Mouse (Mus musculus) intestine, embryonic 16.5 days (tissue): ENCODE data around the gene Olfr90. TPM values are rescaled to one million over a fixed set of nuclear protein-coding genes. Genes with fewer than 3 reads are reported as not detected.

Experiments
- ATAC-seq: fragments of 200-750 bp; cut with Nextera tagmentation; 2 replicates; pipeline ENCODE4 v1.8.0; 2017; ENCODE audit warnings: moderate TSS enrichment, moderate library complexity
- H3K27ac ChIP-seq: fragments of 300-500 bp; sonication (generic); 2 replicates; pipeline ENCODE4 v1.5.1; 2014; ENCODE audit warnings: mild to moderate bottlenecking, low read length
- H3K27me3 ChIP-seq: fragments of 300-500 bp; sonication (generic); replicated peaks from 2 replicates; pipeline ENCODE4 v1.6.1; 2014; ENCODE audit warnings: low read length, control low read depth, mixed read lengths; ENCODE audit not compliant: control insufficient read depth, insufficient read depth
- H3K36me3 ChIP-seq: fragments of 300-500 bp; sonication (generic); 2 replicates; pipeline ENCODE4 v1.6.1; 2014; ENCODE audit warnings: low read length, control low read depth; ENCODE audit not compliant: control insufficient read depth, insufficient read depth
- H3K4me1 ChIP-seq: fragments of 300-500 bp; sonication (generic); 2 replicates; pipeline ENCODE4 v1.6.1; 2014; ENCODE audit warnings: low read length, control low read depth, mixed read lengths; ENCODE audit not compliant: control insufficient read depth, insufficient read depth
- H3K4me2 ChIP-seq: fragments of 300-500 bp; sonication (generic); 2 replicates; pipeline ENCODE4 v1.6.1; 2014; ENCODE audit warnings: low read depth, low read length, control low read depth
- H3K4me3 ChIP-seq: fragments of 300-500 bp; sonication (generic); 2 replicates; pipeline ENCODE4 v1.5.1; 2014; ENCODE audit warnings: mild to moderate bottlenecking, low read length
- H3K9ac ChIP-seq: fragments of 300-500 bp; sonication (generic); 2 replicates; pipeline ENCODE4 v1.6.1; 2014; ENCODE audit warnings: low read depth, low read length
- H3K9me3 ChIP-seq: fragments of 300-500 bp; sonication (generic); 2 replicates; pipeline ENCODE4 v1.6.1; 2016; ENCODE audit warnings: low read length, control low read depth; ENCODE audit not compliant: control insufficient read depth
- WGBS: fragments of 180-500 bp; shearing (Covaris S2); extraction: QIAGEN DNeasy Blood & Tissue Kit; methylation state at CpG from one replicate; pipeline ENCODE4 v1.1.7; 2014; 5-methylcytosine and 5-hydroxymethylcytosine counted together
- polyA plus RNA-seq: library from polyadenylated mRNA; unstranded; fragments of >200 nt; fragmentation: Nextera tagmentation; extraction: Ambion mirVana; gene quantifications from 2 replicates; pipeline ENCODE4 v1.2.1, GENCODE M21; 2015

Gene Olfr90
- polyA plus RNA-seq, 1 experiment from 2014 or later = not detected

DNA sequence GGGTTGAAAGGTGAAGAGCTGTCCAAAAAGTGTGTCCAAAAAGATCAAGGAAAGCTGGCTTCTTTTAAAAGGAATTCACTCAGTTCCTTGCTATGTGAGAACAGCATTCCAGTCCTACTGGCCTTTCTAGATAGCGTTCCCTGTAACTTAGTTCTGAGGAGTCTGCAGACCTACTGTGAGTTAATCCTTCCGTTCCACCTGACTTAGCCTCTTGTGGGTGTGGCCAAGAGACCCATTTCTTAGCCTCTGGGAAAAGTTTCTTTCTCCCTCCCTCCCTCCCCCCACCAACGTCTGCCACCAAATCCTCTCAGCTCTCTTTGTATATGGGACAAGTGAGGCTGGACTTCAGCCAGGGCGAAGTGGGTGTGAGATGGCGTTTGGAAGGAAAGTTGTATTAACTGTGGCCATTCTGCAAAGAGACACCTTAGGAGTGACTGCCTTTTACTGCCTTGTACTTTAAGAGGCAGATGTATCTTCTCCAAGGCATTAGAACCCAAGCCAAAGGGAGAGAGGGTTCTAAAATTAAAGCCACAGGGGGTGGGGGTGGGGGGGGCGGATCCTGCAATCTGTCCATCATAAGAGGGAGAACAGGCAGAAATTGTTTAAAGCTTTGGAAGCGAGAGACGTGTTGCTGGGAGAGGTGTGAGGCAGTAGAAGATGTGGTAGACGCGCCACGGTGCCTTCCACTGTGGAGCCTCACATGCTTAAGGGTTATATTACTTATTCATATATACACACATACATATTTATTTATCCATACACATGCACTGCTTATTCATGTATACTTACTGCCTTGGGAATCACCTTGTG lies 24.4 kb downstream of the Olfr90 start:
- Histone ChIP-seq H3K9me3 (no peaks in the 10 kb centered on the region), H3K36me3 (no peaks in the 10 kb centered on the region), H3K4me2 (no peak overlapping the region), H3K4me1 (no peaks in the 10 kb centered on the region), H3K27ac (no peak overlapping the region), H3K27me3 (no peaks in the 10 kb centered on the region), H3K4me3 (no peak overlapping the region), H3K9ac (no peak overlapping the region)
- 86% methylated on average over 11 of the region's 11 CpGs for WGBS
- no peak for ATAC-seq

DNA sequence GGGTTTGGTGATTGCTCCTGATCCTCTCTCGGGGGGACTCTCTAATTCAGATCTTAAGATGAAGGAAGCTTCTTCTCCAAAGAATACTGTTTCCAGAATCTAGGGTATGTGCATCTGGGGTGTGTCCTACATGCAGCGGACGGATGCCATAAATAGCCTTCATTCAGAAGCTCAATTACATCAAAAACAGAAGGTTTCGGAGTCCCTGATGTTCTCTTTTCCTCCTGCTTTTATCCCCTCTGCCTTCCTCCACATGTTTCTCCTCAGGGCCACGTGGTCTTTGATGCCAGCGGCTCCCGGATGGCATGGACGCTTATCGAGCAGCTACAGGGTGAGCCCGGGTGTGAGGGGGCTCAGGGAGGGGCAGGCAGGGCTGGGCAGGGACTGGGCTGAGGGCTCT lies 25.2 kb downstream of the Olfr90 start:
- WGBS = 83% methylated on average over 10 of the region's 10 CpGs
- H3K4me2 ChIP-seq = no peak overlapping the region
- H3K9me3 ChIP-seq = no peaks in the 10 kb centered on the region
- no peaks in the 10 kb centered on the region for H3K4me1 ChIP-seq
- no peak overlapping the region for H3K9ac ChIP-seq
- no peaks in the 10 kb centered on the region for H3K27me3 ChIP-seq
- no peaks in the 10 kb centered on the region for H3K36me3 ChIP-seq
- H3K27ac ChIP-seq = no peak overlapping the region
- H3K4me3 ChIP-seq = no peak overlapping the region
- ATAC-seq = no peak

DNA sequence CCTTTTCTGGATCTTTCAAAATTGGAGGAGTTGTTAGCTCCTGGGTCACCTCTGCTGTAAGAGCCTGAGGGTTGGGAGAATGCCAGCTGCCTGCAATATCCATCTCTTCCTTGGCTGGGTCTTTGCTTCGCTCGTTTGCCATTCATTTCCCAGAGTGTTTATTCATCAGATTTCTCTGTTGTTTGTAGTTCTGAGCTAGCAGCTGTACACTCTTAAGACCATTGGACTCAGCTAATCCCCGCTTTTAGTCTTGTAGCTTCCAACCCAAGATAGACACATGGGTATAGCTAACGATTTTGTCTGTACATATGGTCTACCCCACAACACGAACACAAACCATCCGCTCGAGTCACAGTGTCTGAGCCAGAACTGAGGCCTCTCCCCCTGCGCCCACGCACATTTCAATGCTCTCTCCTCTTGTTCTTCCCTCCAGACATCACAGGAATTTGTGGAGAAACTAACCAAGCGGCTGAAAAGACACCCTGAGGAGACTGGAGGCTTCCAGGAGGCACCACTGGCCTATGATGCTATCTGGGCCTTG lies 26.1 kb downstream of the Olfr90 start:
- H3K36me3 ChIP-seq = no peaks in the 10 kb centered on the region
- no peaks in the 10 kb centered on the region for H3K27me3 ChIP-seq
- no peaks in the 10 kb centered on the region for H3K9me3 ChIP-seq
- ATAC-seq = no peak
- H3K27ac ChIP-seq = no peak overlapping the region
- H3K4me1 ChIP-seq = no peaks in the 10 kb centered on the region
- no peak overlapping the region for H3K4me3 ChIP-seq
- no peak overlapping the region for H3K4me2 ChIP-seq
- WGBS = 82% methylated on average over 10 of the region's 10 CpGs
- H3K9ac ChIP-seq = no peak overlapping the region

DNA sequence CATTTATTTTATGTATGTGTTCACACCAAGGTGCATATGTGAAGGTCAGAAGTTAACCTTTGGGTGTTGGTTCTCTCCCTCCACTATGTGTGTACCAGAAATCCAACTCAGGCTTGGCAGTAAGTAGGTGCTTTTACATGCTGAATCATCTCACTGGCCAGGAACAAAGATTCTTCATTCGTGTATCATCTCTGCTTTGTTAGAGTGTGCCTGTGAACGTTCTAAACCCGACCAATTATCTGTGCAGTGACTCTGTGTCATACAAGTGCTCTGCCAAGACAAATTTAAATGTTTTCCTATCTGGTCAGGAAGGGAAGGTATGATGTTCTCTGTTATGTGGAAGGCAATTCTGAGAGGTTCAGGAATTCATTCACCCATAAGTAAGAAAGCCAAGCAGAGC lies 26.9 kb downstream of the Olfr90 start:
- Histone ChIP-seq H3K27me3 (no peaks in the 10 kb centered on the region), H3K4me3 (no peak overlapping the region), H3K4me1 (no peaks in the 10 kb centered on the region), H3K36me3 (no peaks in the 10 kb centered on the region), H3K9me3 (no peaks in the 10 kb centered on the region), H3K4me2 (no peak overlapping the region), H3K9ac (no peak overlapping the region), H3K27ac (no peak overlapping the region)
- ATAC-seq = no peak
- 87% methylated on average over 3 of the region's 3 CpGs for WGBS

DNA sequence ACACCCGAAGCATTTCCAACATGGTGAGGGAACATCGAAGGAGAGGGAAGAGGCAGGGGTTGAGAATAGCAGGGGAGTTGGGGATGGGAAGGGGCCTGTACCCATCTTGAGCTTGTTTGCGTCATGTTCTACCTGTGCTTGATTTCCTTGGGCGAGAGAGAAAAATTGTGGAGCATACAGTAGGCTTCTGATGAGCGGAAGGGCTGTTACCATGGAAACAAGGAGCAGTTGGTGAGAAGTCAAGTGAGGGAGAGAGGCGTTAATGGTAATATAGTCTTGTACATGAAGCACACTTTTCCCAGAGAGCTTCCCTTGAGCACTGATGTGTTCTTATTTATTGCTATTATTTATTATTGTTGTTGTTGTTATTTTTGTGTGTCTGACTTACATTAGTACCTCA lies 31.3 kb downstream of the Olfr90 start:
- Histone ChIP-seq H3K4me1 (no peaks in the 10 kb centered on the region), H3K27me3 (no peaks in the 10 kb centered on the region), H3K4me2 (no peak overlapping the region), H3K9me3 (no peaks in the 10 kb centered on the region), H3K36me3 (no peaks in the 10 kb centered on the region), H3K9ac (no peak overlapping the region), H3K27ac (no peak overlapping the region), H3K4me3 (no peak overlapping the region)
- no peak for ATAC-seq
- 87% methylated on average over 6 of the region's 6 CpGs for WGBS

DNA sequence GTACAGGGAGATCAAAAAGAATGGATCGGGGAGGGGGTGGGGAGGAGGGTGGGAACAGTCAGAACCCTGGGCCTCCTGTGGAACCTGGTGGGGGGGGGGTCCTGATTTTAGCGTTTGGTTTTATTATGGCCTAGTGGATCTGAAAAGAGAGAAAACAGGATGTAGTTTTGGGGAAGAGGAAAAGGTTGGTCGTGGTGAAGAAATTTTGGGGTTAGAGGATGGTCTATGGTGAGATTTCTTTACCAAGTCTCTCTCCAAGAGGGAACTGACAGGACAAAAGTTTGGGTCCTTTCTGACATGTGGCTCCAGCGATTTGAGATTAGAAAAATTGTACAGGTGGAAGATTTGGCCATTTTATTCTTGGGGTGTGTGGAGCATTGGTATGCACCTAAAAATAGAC lies 36.6 kb downstream of the Olfr90 start:
- WGBS = 57% methylated on average over 4 of the region's 4 CpGs
- Histone ChIP-seq H3K36me3 (no peaks in the 10 kb centered on the region), H3K27me3 (no peaks in the 10 kb centered on the region), H3K9me3 (no peaks in the 10 kb centered on the region), H3K4me3 (no peak overlapping the region), H3K4me2 (no peak overlapping the region), H3K9ac (no peak overlapping the region), H3K27ac (no peak overlapping the region), H3K4me1 (peaks cover 22% of the 10 kb centered on the region)
- ATAC-seq = no peak

DNA sequence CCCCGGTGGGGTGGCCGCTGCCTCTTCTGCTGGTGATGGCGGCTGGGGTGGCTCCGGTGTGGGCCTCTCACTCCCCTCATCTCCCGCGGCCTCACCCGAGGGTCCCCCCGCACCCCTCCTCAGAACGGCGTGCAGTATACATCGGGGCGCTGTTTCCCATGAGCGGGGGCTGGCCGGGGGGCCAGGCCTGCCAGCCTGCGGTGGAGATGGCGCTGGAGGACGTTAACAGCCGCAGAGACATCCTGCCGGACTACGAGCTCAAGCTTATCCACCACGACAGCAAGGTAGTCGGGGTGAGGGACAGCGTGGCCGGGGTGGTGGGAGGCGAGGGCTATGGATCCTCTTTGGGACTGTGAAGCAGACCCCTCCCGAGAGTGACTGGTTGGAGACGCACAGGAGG lies 37.4 kb downstream of the Olfr90 start:
- WGBS = 11% methylated on average over 27 of the region's 27 CpGs

DNA sequence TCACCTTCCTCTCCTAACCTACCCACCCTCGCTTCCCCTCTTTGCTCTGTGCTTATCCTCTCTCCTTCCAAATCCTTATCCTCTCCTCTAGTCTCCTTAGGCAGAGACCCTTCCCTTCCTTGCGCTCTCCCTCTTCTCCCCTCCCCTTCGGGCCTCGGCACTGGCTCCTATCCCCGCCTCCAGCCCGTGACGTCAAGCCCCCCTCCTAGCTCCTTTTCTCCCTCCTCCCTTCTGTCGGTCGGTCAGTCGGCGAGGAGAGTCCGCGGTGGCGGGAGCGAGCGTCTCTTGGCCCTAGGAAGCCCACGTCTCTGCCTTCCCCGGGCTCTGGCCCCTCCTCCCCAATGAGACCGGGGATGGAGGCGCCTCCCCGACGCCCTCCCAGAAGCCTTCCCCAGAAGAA lies 37.9 kb downstream of the Olfr90 start:
- Histone ChIP-seq H3K27ac (no peak overlapping the region; the same call in 1 of the 2 replicates), H3K4me3 (peak overlapping the region; percentile 61), H3K4me2 (peak overlapping the region; percentile 90), H3K4me1 (peaks cover 24% of the 10 kb centered on the region), H3K9ac (peak overlapping the region; percentile 76), H3K27me3 (no peaks in the 10 kb centered on the region), H3K9me3 (no peaks in the 10 kb centered on the region), H3K36me3 (no peaks in the 10 kb centered on the region)
- under 1% methylated on average over 22 of the region's 22 CpGs for WGBS
- peak; percentile 32 for ATAC-seq

More for the DNA sequence above, 37.4 kb downstream of the Olfr90 start:
- Histone ChIP-seq H3K27me3 (no peaks in the 10 kb centered on the region), H3K36me3 (no peaks in the 10 kb centered on the region), H3K9me3 (no peaks in the 10 kb centered on the region), H3K4me1 (peaks cover 24% of the 10 kb centered on the region), H3K4me3 (peak overlapping the region; percentile 61), H3K4me2 (peak overlapping the region; percentile 90), H3K27ac (no peak overlapping the region), H3K9ac (peak overlapping the region; percentile 76)
- peak; percentile 1; the same call in 1 of the 2 replicates for ATAC-seq

DNA sequence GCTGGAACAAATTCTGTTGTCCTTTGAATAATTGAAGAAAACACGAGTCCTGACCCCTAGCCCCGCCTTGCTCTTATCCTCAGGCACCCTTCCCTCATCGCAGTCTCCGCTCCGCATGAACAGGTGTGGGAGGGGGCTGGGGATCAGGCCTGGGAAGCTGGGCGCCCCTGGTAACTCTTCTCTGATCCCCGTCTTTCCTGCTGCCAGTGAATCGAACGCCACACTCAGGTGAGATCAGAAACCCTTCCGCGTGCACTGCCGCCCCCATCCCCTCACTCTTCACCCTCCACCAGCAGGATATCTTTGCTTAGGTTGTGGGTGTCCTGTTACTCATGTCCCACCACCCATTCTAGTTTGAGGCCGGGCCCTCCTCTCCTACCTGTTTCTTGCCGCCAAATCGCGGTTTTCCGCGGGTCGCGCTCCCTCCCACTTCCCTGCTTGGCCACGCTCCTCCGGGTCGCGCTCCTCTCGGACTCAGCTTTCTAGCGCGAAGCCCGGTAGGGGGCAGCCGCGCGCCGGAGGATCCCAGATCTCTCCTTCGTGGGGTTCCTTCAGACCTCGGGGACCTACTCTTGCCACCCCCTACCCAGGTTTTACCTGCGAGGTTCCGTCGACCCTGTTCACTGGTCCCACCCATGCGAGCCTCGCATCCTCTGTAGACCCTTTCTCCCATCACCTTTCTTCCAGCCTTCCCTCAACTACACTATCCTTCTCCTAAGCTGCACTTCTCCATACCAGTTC lies 38.6 kb downstream of the Olfr90 start:
- peak overlapping the region; percentile 90 for H3K4me2 ChIP-seq
- 5% methylated on average over 39 of the region's 39 CpGs for WGBS
- peak overlapping the region; percentile 61 for H3K4me3 ChIP-seq
- no peaks in the 10 kb centered on the region for H3K36me3 ChIP-seq
- peaks cover 24% of the 10 kb centered on the region for H3K4me1 ChIP-seq
- peak; percentile 19; the same call in 1 of the 2 replicates for ATAC-seq
- H3K9me3 ChIP-seq = no peaks in the 10 kb centered on the region
- no peaks in the 10 kb centered on the region for H3K27me3 ChIP-seq
- H3K27ac ChIP-seq = no peak overlapping the region; the same call in 1 of the 2 replicates
- peak overlapping the region; percentile 76 for H3K9ac ChIP-seq
